Mouse (Mus musculus): ENCODE data around the gene Serpinb3a. TPM values are rescaled to one million over a fixed set of nuclear protein-coding genes. Genes with fewer than 3 reads are reported as not detected.

Serpinb3a gene
- polyA plus RNA-seq (2012; rRNA removed): not detected in 2 replicates

GRCm38 (mm10) chr1:107052203-107052602 lies at the start of gene Serpinb3a:
TSS of gene Serpinb3a (minus strand) at chr1:107052303.

GRCm38 (mm10) chr1:107083406-107083805 lies 31.3 kb upstream of the Serpinb3a start, which contains the start of gene Serpinb3d:
TSS of gene Serpinb3d (minus strand) at chr1:107083506.

Other genes starting within 250 kb of the Serpinb3a start
- gene Serpinb5, start 191.1 kb downstream of the Serpinb3a start, polyA plus RNA-seq (2012; rRNA removed): 0.09 TPM in 1 of 2 replicates, not detected in the other
- gene Serpinb12, start 117.9 kb downstream of the Serpinb3a start, polyA plus RNA-seq (2012; rRNA removed): not detected in 2 replicates
- gene Serpinb13, start 71.3 kb downstream of the Serpinb3a start, polyA plus RNA-seq (2012; rRNA removed): not detected in 2 replicates
- not detected in 2 replicates for gene Serpinb3d, start 31.2 kb upstream of the Serpinb3a start, polyA plus RNA-seq (2012; rRNA removed)
- not detected in 2 replicates for gene Serpinb3b, start 226.1 kb upstream of the Serpinb3a start, polyA plus RNA-seq (2012; rRNA removed)
- not detected in 2 replicates for gene Serpinb3c, start 226.1 kb upstream of the Serpinb3a start, polyA plus RNA-seq (2012; rRNA removed)